Mouse (Mus musculus): Measurements from ENCODE around the gene Rab4a.
A peak's percentile ranks its signal among the peaks of the same experiment; 100 is the strongest.

The Rab4a gene

GRCm38 (mm10) chr8:123812227-123812626, 6.4 kb downstream of the Rab4a start:
- no peak for DNase-seq (ENCODE audit: extremely low read depth, low read depth)

DNA sequence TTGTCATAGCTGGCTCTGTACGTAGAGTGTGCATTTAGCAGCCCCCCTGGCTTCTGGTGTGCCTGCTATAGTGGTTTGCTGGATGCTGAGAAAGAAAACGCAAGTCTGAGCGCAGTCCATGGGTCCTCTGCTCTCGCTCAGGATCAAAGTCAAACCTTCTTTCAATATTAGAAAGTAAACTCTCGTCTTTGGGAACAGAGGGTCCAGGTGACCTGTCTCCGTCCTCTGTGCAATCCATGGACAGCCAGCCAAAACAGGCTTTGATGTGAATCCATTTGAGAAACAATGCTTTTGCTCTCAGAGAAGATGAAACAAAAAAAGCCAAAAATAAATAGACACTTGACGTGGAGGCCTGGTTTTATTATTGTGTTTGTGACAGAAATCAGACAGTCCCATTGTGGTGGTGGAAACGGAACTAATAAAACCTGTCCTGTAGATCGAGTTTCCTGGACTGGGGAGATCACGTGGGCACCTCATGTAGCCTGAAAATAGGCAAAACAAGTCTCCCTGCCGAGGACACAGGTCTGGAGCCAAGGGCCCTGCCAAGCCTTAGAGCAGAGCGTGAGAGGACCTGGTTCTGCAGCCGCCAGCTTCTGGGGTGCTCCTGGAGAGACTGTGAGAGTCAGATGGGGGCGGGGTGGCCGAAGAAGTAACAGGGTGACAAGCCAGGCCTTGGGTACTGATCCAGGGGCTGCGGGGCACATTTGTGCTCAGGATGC, 7.5 kb downstream of the Rab4a start:
- no peak for DNase-seq (ENCODE audit: extremely low read depth, low read depth)

DNA sequence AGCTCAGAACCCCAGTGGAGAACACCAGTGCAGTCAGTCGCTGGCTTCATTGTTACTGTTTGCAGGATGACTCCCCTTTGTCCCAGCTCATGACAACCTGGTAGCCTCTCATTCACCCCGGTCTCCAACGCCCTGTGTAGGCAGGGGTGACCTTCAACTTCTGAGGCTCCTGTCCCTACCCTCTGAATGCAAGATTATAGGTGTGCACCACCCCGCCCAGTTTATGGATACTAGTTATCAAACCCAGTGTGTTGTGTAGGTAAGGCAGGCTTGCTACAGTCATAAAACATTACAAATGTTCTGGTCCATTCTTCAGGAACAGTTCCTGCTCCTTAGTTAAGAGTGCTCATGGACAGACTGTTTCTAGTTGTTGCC, 8.1 kb downstream of the Rab4a start:
- no peak for DNase-seq (ENCODE audit: extremely low read depth, low read depth)

- no peak for DNase-seq (ENCODE audit: extremely low read depth, low read depth)
These were observed 9.5 kb downstream of the Rab4a start for GRCm38 (mm10) chr8:123815325-123815724.

DNA sequence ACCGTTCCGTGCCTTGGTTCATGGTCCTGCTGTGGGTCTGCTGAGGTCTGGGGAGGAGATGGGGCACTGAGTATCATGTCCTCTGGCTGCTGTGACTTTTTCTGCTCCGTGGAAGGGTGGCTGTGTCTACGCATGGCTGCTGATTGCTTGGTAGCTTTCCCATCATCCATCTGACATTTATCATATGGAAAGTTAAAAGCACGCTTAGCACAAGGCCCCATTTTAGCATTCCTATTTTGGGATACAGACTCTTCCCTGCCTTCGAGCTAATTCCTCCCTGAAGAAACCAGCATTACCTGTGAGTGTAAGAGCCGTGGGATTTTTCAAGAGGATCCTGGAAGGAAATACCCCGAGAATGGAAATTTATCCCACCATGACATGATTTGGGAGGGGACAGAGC, 11.2 kb downstream of the Rab4a start:
- no peak for DNase-seq (ENCODE audit: extremely low read depth, low read depth)

- no peak for DNase-seq (ENCODE audit: extremely low read depth, low read depth)
These were observed 12.0 kb downstream of the Rab4a start for GRCm38 (mm10) chr8:123817747-123818146.

DNA sequence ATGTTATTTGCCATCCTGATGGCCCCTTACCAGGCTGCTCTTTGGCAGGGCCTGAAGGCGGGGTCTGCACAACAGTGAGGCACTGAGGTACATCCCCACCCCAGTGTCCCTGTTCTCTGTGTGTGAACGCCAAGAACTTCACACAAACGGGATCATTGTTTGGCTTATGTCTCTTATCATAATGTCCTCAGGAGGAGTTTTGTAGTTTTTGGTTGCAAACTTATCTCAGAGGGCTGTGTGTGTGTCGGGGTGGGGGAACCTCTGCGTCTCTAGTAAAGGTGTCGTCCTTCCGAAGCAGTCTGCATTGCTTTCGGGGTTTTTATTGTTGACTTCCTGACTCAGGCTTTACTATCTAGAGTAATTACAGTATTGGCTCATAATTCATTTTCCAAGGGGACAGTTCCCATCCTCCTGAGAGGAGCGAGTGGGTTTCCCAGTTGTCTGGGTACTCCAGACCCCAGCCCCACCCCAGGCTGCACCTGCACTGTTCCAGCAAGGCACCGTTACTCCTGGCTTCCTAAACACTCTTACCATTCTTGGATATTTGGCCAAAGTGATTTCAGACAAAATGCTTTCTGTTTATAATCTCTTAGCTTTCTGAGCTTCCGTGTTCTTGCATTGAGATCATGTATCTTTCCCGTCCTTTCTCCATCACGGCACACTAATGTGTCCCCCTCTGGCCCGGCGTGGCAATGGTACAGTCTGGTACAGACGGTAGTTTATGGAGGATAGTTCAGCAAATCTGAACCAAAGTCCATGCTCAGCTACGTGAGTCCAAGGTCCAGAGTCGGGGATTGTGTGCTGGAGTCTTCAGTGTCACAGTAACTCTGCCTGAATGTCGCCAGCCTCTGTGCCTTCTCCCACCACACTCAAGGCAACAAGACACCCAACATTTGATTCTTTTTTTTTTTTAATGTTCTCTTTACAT, 14.2 kb downstream of the Rab4a start:
- DNase-seq (ENCODE audit: extremely low read depth, low read depth), result peak; percentile 43

- no peak for DNase-seq (ENCODE audit: extremely low read depth, low read depth)
These were observed 15.0 kb downstream of the Rab4a start for GRCm38 (mm10) chr8:123820780-123821179.

DNA sequence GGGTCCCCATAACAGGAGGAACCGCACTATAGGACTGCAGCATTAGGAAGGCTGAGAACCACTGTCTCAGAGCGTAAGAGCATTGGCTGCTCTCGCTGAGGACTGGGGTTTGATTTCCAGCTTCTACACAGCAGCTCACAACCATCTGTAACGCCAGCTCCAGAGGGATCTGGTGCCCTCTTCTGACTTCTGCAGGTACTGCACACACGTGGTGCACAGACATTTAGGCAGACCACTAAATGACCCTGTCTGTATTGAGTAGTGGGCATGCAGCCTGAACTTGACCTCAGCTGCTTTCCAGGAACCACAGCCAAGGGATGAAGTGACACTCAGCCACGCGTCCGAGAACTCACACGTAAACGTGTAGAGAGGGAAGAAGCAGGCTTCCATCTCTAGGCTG, 17.3 kb downstream of the Rab4a start:
- no peak for DNase-seq (ENCODE audit: extremely low read depth, low read depth)

GRCm38 (mm10) chr8:123823532-123824123, 17.8 kb downstream of the Rab4a start:
- peak; percentile 83 for DNase-seq (ENCODE audit: extremely low read depth, low read depth)

DNA sequence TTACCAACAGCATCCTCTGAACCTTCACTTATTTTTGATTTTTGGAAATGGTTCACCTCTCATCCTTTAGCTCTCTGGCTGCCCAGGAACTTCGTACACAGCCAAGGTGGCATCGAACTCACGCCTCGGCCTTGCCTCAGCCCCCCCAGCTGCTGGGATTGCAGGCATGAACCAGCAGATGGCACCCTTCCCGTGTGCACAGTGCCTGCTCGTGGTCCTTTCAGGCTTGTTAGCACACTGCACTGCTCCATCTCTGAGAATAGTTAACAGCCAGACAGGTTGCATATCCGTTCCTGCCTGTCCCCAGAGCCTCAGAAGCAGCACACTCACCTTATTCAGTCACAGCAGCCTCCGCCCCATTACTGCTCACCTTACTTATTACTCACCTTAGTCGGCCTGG, 20.2 kb downstream of the Rab4a start:
- no peak for DNase-seq (ENCODE audit: extremely low read depth, low read depth)

- DNase-seq (ENCODE audit: extremely low read depth, low read depth), result no peak
These were observed 21.0 kb downstream of the Rab4a start for GRCm38 (mm10) chr8:123826758-123827157.

DNA sequence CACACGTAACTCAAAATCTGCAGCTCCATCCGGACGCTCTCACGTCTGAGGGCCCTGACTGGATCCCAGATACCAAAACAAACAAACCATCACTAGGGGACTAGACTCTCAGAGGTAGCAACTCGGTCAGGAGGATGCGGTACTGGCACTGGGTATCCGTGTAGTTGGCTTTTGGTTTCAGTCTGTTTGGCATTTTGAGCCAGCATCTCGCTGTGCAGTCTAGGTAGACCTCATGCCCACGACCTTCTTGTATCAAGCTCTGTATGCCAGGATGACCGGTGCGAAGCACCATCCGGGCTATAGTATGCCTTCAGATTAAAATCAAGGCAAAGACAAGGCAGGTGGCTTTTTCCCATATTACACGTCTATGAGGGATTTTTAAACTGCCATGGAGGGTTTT, 21.7 kb downstream of the Rab4a start:
- no peak for DNase-seq (ENCODE audit: extremely low read depth, low read depth)

DNA sequence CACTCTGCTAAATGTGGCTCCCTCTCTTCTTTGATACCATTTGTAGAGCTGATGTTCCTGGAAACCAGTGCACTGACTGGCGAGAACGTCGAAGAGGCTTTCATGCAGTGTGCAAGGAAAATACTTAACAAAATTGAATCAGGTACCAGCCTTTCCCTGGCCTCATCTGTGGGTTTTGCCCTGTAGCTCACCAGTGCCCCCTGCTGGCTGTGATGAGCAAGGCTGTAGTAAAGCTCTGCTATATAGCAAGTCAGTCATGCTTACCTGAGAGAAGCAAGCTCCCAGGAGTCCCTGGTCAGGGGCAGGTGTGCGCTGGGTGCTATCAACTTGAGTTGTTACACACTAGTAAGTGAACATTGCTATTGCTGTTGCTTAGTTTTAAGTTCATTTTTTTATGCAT, 27.0 kb downstream of the Rab4a start:
- no peak for DNase-seq (ENCODE audit: extremely low read depth, low read depth)

GRCm38 (mm10) chr8:123835451-123835850, 29.7 kb downstream of the Rab4a start:
- DNase-seq (ENCODE audit: extremely low read depth, low read depth), result no peak

DNA sequence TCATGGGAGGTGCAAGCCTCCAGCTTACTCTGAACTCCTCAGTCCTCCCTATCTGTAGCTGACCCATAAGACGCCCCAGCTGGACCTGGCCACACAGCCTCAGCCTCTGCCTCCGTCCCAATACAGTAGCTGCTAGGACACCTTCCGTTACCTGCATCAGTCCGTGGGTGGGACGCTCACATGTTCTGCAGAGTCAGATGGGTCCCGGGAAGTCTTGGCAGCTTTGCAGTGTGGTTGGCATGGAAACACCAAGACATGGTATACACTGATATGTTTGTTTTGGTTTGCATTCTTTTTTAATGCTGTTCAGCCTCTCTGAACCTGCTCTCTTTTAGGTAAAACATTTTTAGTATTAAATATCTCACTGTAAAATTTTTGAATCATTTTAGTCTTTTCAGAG, 30.6 kb downstream of the Rab4a start:
- DNase-seq (ENCODE audit: extremely low read depth, low read depth), result no peak

GRCm38 (mm10) chr8:123838496-123838895, 32.7 kb downstream of the Rab4a start:
- no peak for DNase-seq (ENCODE audit: extremely low read depth, low read depth)

DNA sequence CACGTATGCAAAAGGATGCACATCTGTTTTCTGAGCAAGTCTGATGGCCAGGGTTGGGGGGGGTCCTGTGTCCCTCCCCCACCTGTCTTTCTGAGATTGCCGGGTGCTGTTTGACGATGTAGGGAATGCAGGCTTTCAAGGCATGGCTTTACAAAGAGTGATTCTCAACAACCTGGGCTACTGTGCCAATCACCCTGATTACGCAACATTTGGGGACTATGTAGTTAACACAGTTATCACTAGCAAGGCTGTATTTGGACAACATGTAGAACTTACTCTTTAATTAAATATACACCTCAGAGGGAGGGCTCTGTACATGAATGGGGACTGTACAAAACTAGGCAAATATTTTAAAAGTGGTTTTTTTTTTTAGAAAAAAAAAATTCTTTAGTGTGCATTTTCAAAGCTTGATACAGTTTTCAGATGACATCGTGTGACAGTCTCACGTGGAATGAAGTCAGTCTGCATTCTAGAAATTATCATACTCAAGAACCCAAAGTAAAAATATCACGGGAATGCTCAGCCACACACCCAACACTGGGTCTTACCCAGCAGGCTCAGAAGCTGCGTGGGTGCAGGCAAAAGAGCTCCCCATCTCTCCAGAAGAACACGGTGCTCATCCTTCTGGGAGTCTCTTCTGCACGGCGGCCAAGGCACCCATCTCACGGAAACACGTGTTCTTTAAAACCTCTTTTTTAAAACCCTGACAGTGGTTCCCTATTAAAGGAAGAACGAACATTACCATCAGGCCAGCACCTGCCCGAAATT, 35.0 kb downstream of the Rab4a start:
- no peak for DNase-seq (ENCODE audit: extremely low read depth, low read depth)

GRCm38 (mm10) chr8:123842086-123842485, 36.3 kb downstream of the Rab4a start:
- DNase-seq (ENCODE audit: extremely low read depth, low read depth), result no peak

DNA sequence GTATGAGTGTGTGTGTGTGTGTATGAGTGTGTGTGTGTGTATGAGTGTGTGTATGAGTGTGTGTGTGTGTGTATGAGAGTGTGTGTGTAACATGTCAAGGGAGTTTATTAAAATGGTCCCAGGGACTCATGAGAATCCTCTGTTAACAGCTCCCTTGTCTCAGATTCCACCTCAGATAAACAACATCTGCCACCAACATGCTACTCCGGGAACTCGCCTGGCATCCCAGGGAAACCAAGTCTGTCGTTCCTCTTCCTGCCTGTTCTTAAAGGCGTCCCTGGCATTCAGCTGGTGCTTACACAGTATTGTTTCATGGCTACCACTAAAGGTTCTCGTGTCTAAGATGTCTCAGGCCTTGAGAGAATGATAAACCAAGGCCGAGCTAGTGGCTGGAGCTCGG, 38.6 kb downstream of the Rab4a start:
- no peak for DNase-seq (ENCODE audit: extremely low read depth, low read depth)

- no peak for DNase-seq (ENCODE audit: extremely low read depth, low read depth)
These were observed 39.3 kb downstream of the Rab4a start for GRCm38 (mm10) chr8:123845114-123845513.

DNA sequence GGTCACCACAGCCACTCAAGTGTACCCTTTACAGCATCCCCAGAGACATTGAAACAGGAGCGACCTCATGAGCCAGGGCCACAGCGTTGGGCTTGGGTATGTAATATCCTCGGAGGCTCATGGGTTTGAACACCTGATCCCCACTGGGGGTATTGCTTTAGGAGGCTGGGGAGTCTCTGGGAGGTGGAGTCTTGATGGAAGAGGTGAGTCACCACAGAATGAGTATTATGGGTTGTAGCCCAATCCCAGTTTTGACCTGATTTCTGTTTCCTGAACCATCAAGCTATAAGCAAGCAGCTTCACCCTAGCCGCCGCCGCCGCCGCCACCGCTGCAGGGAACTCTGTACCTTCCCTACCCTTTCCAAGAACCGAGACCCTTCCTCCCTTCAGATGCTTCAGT, 40.2 kb downstream of the Rab4a start:
- DNase-seq (ENCODE audit: extremely low read depth, low read depth), result no peak
